Mouse (Mus musculus) forebrain, embryonic 10.5 days (tissue): ENCODE data around the gene 1110051M20Rik. TPM values are rescaled to one million over a fixed set of nuclear protein-coding genes. Genes with fewer than 3 reads are reported as not detected.

Source experiments
- DNase-seq: peaks from one replicate; pipeline ENCODE4 v3.0.0-alpha.2; 2017; ENCODE audit warnings: low spot score; ENCODE audit errors: extremely low spot score
- H3K27ac ChIP-seq: fragments of 300-500 bp; sonication (generic); 2 replicates; pipeline ENCODE4 v1.5.1; 2016; ENCODE audit warnings: mild to moderate bottlenecking
- H3K27me3 ChIP-seq: fragments of 300-500 bp; sonication (generic); 2 replicates; pipeline ENCODE4 v1.6.1; 2016; ENCODE audit warnings: mild to moderate bottlenecking; ENCODE audit not compliant: poor library complexity, severe bottlenecking
- H3K36me3 ChIP-seq: fragments of 300-500 bp; sonication (generic); replicated peaks from 2 replicates; pipeline ENCODE4 v1.6.1; 2016; ENCODE audit warnings: mild to moderate bottlenecking, moderate library complexity
- H3K4me1 ChIP-seq: fragments of 300-500 bp; sonication (generic); 2 replicates; pipeline ENCODE4 v1.6.1; 2016
- H3K4me3 ChIP-seq: fragments of 300-500 bp; sonication (generic); 2 replicates; pipeline ENCODE4 v1.5.1; 2016; ENCODE audit warnings: mild to moderate bottlenecking, moderate library complexity
- H3K9me3 ChIP-seq: fragments of 300-500 bp; sonication (generic); 2 replicates; pipeline ENCODE4 v1.6.1; 2016; ENCODE audit warnings: mild to moderate bottlenecking, moderate library complexity
- WGBS: fragments of 180-500 bp; shearing (Covaris S2); methylation state at CpG from one replicate; pipeline ENCODE4 v1.1.7; 2016; 5-methylcytosine and 5-hydroxymethylcytosine counted together
- microRNA-seq: library from miRNA; unstranded; fragments of <30 nt; microRNA quantifications from one replicate; pipeline ENCODE4, GENCODE M21; 2017
- polyA plus RNA-seq: library from polyadenylated mRNA; unstranded; fragments of >200 nt; fragmentation: Nextera tagmentation; extraction: Ambion mirVana; gene quantifications from 2 replicates; pipeline ENCODE4 v1.2.1, GENCODE M21; 2016

The 1110051M20Rik gene
- polyA plus RNA-seq, 1 experiment from 2014 or later: 100 TPM

DNA sequence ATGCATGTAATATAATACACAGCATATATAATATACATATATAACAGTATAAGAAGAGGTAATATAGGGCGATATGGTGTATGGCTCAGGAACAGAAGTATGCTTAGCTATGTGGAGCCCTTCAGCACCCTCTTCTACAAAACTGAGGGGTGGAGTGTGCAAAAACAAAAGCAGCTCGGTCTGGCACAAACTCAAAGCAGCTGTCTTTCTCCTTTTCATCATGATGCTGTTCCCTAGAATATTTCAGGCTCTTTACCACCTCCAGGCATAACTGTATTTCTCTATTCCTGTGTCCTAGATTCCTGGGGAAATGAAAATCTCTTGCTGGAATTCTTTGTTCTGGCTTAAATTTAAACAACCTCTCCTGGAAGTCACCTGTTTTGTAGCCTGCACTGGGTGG is 214.8 kb downstream of the 1110051M20Rik start:
- no peak overlapping the region for H3K4me3 ChIP-seq
- WGBS: 70% methylated on average over 2 of the region's 2 CpGs
- no peaks in the 10 kb centered on the region for H3K27me3 ChIP-seq
- no peak overlapping the region for H3K27ac ChIP-seq
- DNase-seq: no peak
- H3K4me1 ChIP-seq: no peaks in the 10 kb centered on the region
- no peaks in the 10 kb centered on the region for H3K9me3 ChIP-seq
- H3K36me3 ChIP-seq: 0 out of 2 replicates have a peak, but pooled peaks cover 6% of the 10 kb centered on the region

Small RNA genes within 50 kb of the gene (microRNA-seq; reads per million reads assigned to microRNA genes)
- not detected for gene Gm22071

Other genes starting within 250 kb of the 1110051M20Rik start
- gene Nr1h3, start 241.9 kb downstream of the 1110051M20Rik start, polyA plus RNA-seq: 1.4 and 2.5 TPM in 2 replicates
- gene Acp2, start 241.8 kb downstream of the 1110051M20Rik start, polyA plus RNA-seq: 25.4 and 27.7 TPM in 2 replicates
- gene Ddb2, start 207.7 kb downstream of the 1110051M20Rik start, polyA plus RNA-seq: 9.3 and 10.6 TPM in 2 replicates
- gene Pacsin3, start 188.8 kb downstream of the 1110051M20Rik start, polyA plus RNA-seq: 38.7 and 40.1 TPM in 2 replicates
- gene Arfgap2, start 179.7 kb downstream of the 1110051M20Rik start, polyA plus RNA-seq: 97.5 and 99.0 TPM in 2 replicates
- 10.6 and 11.3 TPM in 2 replicates for gene Lrp4, start 12.8 kb upstream of the 1110051M20Rik start, polyA plus RNA-seq
- gene Ckap5, start 82.1 kb upstream of the 1110051M20Rik start, polyA plus RNA-seq: 150 and 154 TPM in 2 replicates
- gene F2, start 191.7 kb upstream of the 1110051M20Rik start, polyA plus RNA-seq: 0.06 TPM in 1 of 2 replicates, not detected in the other
- gene Zfp408, start 205.1 kb upstream of the 1110051M20Rik start, polyA plus RNA-seq: 10.1 and 11.6 TPM in 2 replicates
- 67.4 and 70.0 TPM in 2 replicates for gene Arhgap1, start 205.2 kb upstream of the 1110051M20Rik start, polyA plus RNA-seq